Mouse (Mus musculus) bone marrow, adult 2 months (tissue): ENCODE measurements around the gene Psmb3. TPM values are rescaled to one million over a fixed set of nuclear protein-coding genes. Genes with fewer than 3 reads are reported as not detected.

Experiments used
- H3K27ac ChIP-seq: fragments of 200-500 bp; 2 replicates; pipeline ENCODE4 v1.5.1; 2012; ENCODE audit warnings: low read depth, mild to moderate bottlenecking, control low read depth, inconsistent platforms, low read length; ENCODE audit not compliant: control insufficient read depth, poor library complexity, insufficient read depth
- H3K4me1 ChIP-seq: fragments of 200-500 bp; 2 replicates; pipeline ENCODE4 v1.6.1; 2011; ENCODE audit warnings: low read length; ENCODE audit not compliant: control insufficient read depth, insufficient read depth
- H3K4me3 ChIP-seq: fragments of 200-500 bp; replicated peaks from 2 replicates; pipeline ENCODE3; 2011; ENCODE audit warnings: mild to moderate bottlenecking, low read depth, low read length, control low read depth; ENCODE audit not compliant: control insufficient read depth
- CTCF ChIP-seq: fragments of 200-500 bp; IDR thresholded peaks from 2 replicates; pipeline ENCODE4 v1.5.1; 2011; ENCODE audit warnings: low read length, control low read depth; ENCODE audit not compliant: control insufficient read depth, insufficient read depth
- POLR2A ChIP-seq: fragments of 200-500 bp; IDR thresholded peaks from 2 replicates; pipeline ENCODE4 v1.6.1; 2011; ENCODE audit warnings: low read depth, mild to moderate bottlenecking, control low read depth, low read length, borderline replicate concordance; ENCODE audit not compliant: control insufficient read depth
- WGBS: fragments of 180-500 bp; shearing (Covaris S2); methylation state at CpG from one replicate; pipeline ENCODE4 v1.1.7; 2018; 5-methylcytosine and 5-hydroxymethylcytosine counted together
- polyA plus RNA-seq: library from polyadenylated mRNA; stranded (reverse); fragments of >200 nt; gene quantifications from 2 replicates; pipeline ENCODE4 v1.2.4, GENCODE M21; 2011; ENCODE audit warnings: low replicate concordance; ENCODE audit not compliant: missing spikeins, insufficient read depth, insufficient read length

The Psmb3 gene
- polyA plus RNA-seq, 1 experiment = 152 TPM

DNA sequence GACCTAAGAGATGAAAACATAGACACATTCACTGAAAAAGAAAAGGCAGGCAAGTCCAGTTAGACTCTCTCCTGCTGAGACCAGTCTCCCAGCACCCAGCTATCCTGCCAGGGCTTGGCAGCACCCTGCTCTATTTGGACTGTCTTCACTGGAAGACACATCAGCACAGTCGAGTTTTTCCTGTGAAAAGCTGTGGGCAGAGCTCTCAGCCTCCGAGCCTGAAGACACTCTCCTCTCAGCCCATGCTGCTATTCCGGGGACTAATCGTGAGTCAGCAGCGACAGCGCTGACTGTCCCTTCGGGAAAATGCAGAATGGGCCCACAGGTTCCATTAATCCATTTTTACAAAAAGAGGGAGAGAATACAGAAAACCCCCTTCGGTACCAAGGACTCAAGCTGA lies 50.1 kb downstream of the Psmb3 start:
- WGBS = 88% methylated on average over 8 of the region's 8 CpGs
- Histone ChIP-seq H3K4me3 (no peak overlapping the region), H3K4me1 (peaks cover 2% of the 10 kb centered on the region), H3K27ac (no peak overlapping the region)
- TF ChIP-seq CTCF (no peak), POLR2A (no peak)

DNA sequence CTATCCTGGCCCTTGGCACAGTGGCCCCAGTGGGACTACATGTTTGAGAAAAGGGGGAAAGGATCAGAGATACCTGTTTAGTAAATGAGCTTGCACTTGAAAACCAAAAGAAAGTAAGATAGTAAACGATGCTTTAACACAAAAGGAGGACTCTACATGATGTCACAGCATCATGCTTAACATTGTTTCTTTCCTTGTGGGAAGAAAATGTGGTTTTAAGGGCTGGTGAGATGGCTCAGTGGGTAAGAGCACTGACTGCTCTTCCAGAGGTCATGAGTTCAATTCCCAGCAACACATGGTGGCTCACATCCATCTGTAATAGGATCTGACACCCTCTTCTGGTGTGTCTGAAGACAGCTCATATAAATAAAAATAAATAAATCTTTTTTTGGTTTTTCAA lies 54.9 kb downstream of the Psmb3 start:
- 77% methylated on average over 1 of the region's 1 CpGs for WGBS
- TF ChIP-seq CTCF (no peak), POLR2A (no peak)

DNA sequence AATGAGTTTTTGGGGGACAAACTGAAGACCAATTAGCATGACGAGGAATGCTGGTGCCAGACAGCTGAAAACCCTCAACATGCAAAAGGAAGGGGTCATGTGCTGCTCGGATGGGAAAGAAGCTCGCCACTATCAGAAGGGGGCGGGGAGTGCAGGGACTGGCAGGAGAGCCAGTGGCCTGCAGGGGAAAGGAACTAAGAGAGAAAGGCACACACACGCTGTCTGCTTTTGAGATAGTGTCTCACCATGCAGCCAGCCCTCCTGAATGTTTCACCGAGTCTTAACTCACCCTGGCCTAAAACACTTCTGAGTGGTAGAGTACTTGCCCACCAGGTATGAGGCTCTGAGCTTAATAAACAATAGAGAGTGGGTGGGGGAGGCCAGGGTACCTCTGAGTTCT lies 55.7 kb downstream of the Psmb3 start:
- Histone ChIP-seq H3K4me3 (no peak overlapping the region), H3K4me1 (peaks cover 2% of the 10 kb centered on the region), H3K27ac (no peak overlapping the region)
- TF ChIP-seq POLR2A = no peak
- TF ChIP-seq CTCF = no peak
- WGBS = 88% methylated on average over 6 of the region's 6 CpGs

More for the DNA sequence above, 54.9 kb downstream of the Psmb3 start:
- no peak overlapping the region for H3K27ac ChIP-seq
- peaks cover 2% of the 10 kb centered on the region for H3K4me1 ChIP-seq
- no peak overlapping the region for H3K4me3 ChIP-seq

DNA sequence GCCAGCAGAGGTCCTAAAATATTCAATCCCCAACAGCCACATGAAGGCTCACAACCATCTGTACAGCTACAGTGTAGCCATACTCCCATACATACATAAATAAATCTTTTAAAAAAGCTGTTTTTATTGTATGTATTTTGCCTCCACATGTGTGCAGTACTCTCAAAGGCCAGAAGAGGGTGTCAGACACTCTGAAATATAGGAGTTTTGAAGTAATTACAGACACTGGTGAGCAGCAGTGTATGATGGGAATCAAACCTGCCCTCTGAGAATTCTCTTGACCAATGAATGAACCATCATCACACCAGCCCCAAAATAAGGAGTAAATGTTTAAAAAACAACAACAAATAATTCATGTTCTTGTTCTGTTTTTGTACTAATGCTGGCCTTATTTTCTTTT lies 58.4 kb downstream of the Psmb3 start:
- H3K27ac ChIP-seq = no peak overlapping the region
- TF ChIP-seq POLR2A (no peak), CTCF (no peak)
- peaks cover 3% of the 10 kb centered on the region; the same call in 1 of the 2 replicates for H3K4me1 ChIP-seq
- no peak overlapping the region for H3K4me3 ChIP-seq

Other genes with a start within 250 kb of the Psmb3 start
- not detected in 2 replicates for gene 4933428G20Rik, start 203.1 kb upstream of the Psmb3 start, polyA plus RNA-seq
- 0.23 and 0.57 TPM in 2 replicates for gene Srcin1, start 127.2 kb upstream of the Psmb3 start, polyA plus RNA-seq
- gene Epop, start 73.7 kb upstream of the Psmb3 start, polyA plus RNA-seq = 0.41 and 6.1 TPM in 2 replicates
- 13.0 and 23.7 TPM in 2 replicates for gene Mllt6, start 40.0 kb upstream of the Psmb3 start, polyA plus RNA-seq
- 29.3 and 76.0 TPM in 2 replicates for gene Cisd3, start 17.6 kb upstream of the Psmb3 start, polyA plus RNA-seq
- gene Pcgf2, start 2.9 kb upstream of the Psmb3 start, polyA plus RNA-seq = 7.0 and 10.7 TPM in 2 replicates
- 9.5 and 11.7 TPM in 2 replicates for gene Pip4k2b, start 41.3 kb downstream of the Psmb3 start, polyA plus RNA-seq
- 10.4 and 11.7 TPM in 2 replicates for gene Cwc25, start 63.2 kb downstream of the Psmb3 start, polyA plus RNA-seq
- not detected in 2 replicates for gene 1700001P01Rik, start 72.5 kb downstream of the Psmb3 start, polyA plus RNA-seq
- 550 and 853 TPM in 2 replicates for gene Rpl23, start 79.0 kb downstream of the Psmb3 start, polyA plus RNA-seq
- 48.1 and 99.2 TPM in 2 replicates for gene Lasp1, start 95.6 kb downstream of the Psmb3 start, polyA plus RNA-seq
- gene B230217C12Rik, start 137.4 kb downstream of the Psmb3 start, polyA plus RNA-seq = not detected in 2 replicates
- not detected in 2 replicates for gene Fbxo47, start 180.8 kb downstream of the Psmb3 start, polyA plus RNA-seq